26 mouse cellular contexts compared by ENCODE assay signal in genomic region chr5:87456216-87456850, GRCm38 (mm10). TPM values are rescaled to one million over a fixed set of nuclear protein-coding genes. Genes with fewer than 3 reads are reported as not detected.
DNase-seq lines count a peak whose midpoint lies in the region; ATAC-seq and TF ChIP-seq lines count a peak whose summit lies in the region.
"Had no signal": no experiment of that assay in that cellular context is flagged by ENCODE, and none has a peak within 500 bp of the region (broad histone marks: within the 10 kb centered on the region; RNA-seq: fewer than 3 reads in every experiment).

No protein-coding gene starts in this region.

- peak; percentile 79 for DNase-seq in kidney, adult 2 months
- DNase-seq in kidney, postnatal 4 days, result no peak
- DNase-seq in kidney, postnatal 0 days (ENCODE audit: low spot score), result peak; percentile 8
- DNase-seq in kidney, postnatal 36 days, result peak; percentile 18 to 44
- no peak for DNase-seq in heart, postnatal 10 days
- DNase-seq: adrenal gland, adult 2 months; adrenal gland, postnatal 25 days; cerebellum, adult 18-20 months; cerebellum, adult 9-11 months; cerebellum, postnatal 36 days; gastrocnemius, postnatal 10 days; heart, adult 18-20 months had no signal

- H3K4me2 ChIP-seq in intestine, embryonic 16.5 days (ENCODE audit: low read depth, low read length), result no peak overlapping the region
- H3K4me2 ChIP-seq in kidney, postnatal 0 days (ENCODE audit: low read length), result no peak overlapping the region
- H3K4me2 ChIP-seq: hindbrain, embryonic 14.5 days had no signal

- no peak for TF ChIP-seq CTCF in kidney, adult 2 months (conservative IDR thresholded peaks at IDR 0.05; ENCODE audit: insufficient read depth, insufficient read length, low read depth, low read length)
- TF ChIP-seq CTCF in kidney, postnatal 0 days (IDR thresholded peaks at IDR 0.05; ENCODE audit: low read depth), result no peak

- H3K36me3 ChIP-seq in kidney, adult 2 months (ENCODE audit: control insufficient read depth, insufficient read depth, low read length), result no peaks in the 10 kb centered on the region
- no peaks in the 10 kb centered on the region for H3K36me3 ChIP-seq in intestine, embryonic 16.5 days (ENCODE audit: control insufficient read depth, insufficient read depth, low read length)
- H3K36me3 ChIP-seq in kidney, postnatal 0 days (ENCODE audit: insufficient read depth, low read length), result no peaks in the 10 kb centered on the region
- H3K36me3 ChIP-seq: embryonic facial prominence, embryonic 10.5 days; forebrain, embryonic 10.5 days; heart, embryonic 10.5 days; hindbrain, embryonic 10.5 days had no signal

- peak; percentile 85 for ATAC-seq in intestine, embryonic 16.5 days
- no peak for ATAC-seq in kidney, postnatal 0 days (replicated peaks; ENCODE audit: low FRiP score, low read depth)
- ATAC-seq in CD4-positive, CD25-positive, alpha-beta regulatory T cell, adult 4 months, result no peak
- ATAC-seq: forebrain, embryonic 14.5 days had no signal

- intact Hi-C loops in heart, postnatal 10 days (cut with DNase I), result no loop called here

- TF ChIP-seq POLR2A in kidney, adult 2 months (IDR thresholded peaks at IDR 0.05; ENCODE audit: low read depth, low read length), result no peak

- H3K9me3 ChIP-seq in intestine, embryonic 16.5 days (ENCODE audit: control insufficient read depth, low read length), result no peaks in the 10 kb centered on the region
- H3K9me3 ChIP-seq in kidney, postnatal 0 days (replicated peaks; ENCODE audit: low read length), result no peaks in the 10 kb centered on the region
- H3K9me3 ChIP-seq: embryonic facial prominence, embryonic 10.5 days; forebrain, embryonic 10.5 days; heart, embryonic 10.5 days; hindbrain, embryonic 10.5 days had no signal

- whole genome bisulfite sequencing in kidney, adult 2 months, result 40% methylated on average over 3 of the region's 3 CpGs
- WGBS in intestine, embryonic 16.5 days, result 64% methylated on average over 3 of the region's 3 CpGs
- WGBS in kidney, postnatal 0 days, result 72% methylated on average over 3 of the region's 3 CpGs

- H3K9ac ChIP-seq in intestine, embryonic 16.5 days (ENCODE audit: low read depth, low read length), result no peak overlapping the region
- H3K9ac ChIP-seq in kidney, postnatal 0 days (ENCODE audit: low read depth, low read length), result no peak overlapping the region
- H3K9ac ChIP-seq: hindbrain, embryonic 14.5 days had no signal

- H3K27me3 ChIP-seq in kidney, adult 2 months (replicated peaks; ENCODE audit: control insufficient read depth, insufficient read depth, low read length), result no peaks in the 10 kb centered on the region
- H3K27me3 ChIP-seq in intestine, embryonic 16.5 days (replicated peaks; ENCODE audit: control insufficient read depth, insufficient read depth, low read length), result no peaks in the 10 kb centered on the region
- no peaks in the 10 kb centered on the region for H3K27me3 ChIP-seq in kidney, postnatal 0 days (ENCODE audit: insufficient read depth, low read length)

- H3K4me1 ChIP-seq in kidney, adult 2 months (ENCODE audit: control insufficient read depth, insufficient read depth, low read length), result peaks cover 2% of the 10 kb centered on the region; the same call in 1 of the 2 replicates
- H3K4me1 ChIP-seq in intestine, embryonic 16.5 days (ENCODE audit: control insufficient read depth, insufficient read depth, low read length), result no peaks in the 10 kb centered on the region
- H3K4me1 ChIP-seq in kidney, postnatal 0 days (replicated peaks; ENCODE audit: insufficient read depth, low read length), result no peaks in the 10 kb centered on the region
- H3K4me1 ChIP-seq: embryonic facial prominence, embryonic 10.5 days; forebrain, embryonic 10.5 days; heart, embryonic 10.5 days; hindbrain, embryonic 10.5 days had no signal

- H3K27ac ChIP-seq in kidney, adult 2 months (ENCODE audit: insufficient read depth, low read depth, low read length), result peak overlapping the region; percentile 90
- peak overlapping the region; percentile 51; the same call in 1 of the 2 replicates for H3K27ac ChIP-seq in intestine, embryonic 16.5 days (ENCODE audit: low read length)
- no peak overlapping the region for H3K27ac ChIP-seq in kidney, postnatal 0 days
- H3K27ac ChIP-seq: embryonic facial prominence, embryonic 10.5 days; forebrain, embryonic 10.5 days; heart, embryonic 10.5 days; hindbrain, embryonic 10.5 days; hindbrain, embryonic 14.5 days had no signal

- no peak overlapping the region for H3K4me3 ChIP-seq in kidney, adult 2 months (ENCODE audit: insufficient read depth, low read depth, low read length)
- no peak overlapping the region for H3K4me3 ChIP-seq in intestine, embryonic 16.5 days (ENCODE audit: low read length)
- H3K4me3 ChIP-seq in kidney, postnatal 0 days (replicated peaks; ENCODE audit: low read depth, low read length), result no peak overlapping the region
- H3K4me3 ChIP-seq: embryonic facial prominence, embryonic 10.5 days; erythroblast, embryonic 14.5 days; forebrain, embryonic 10.5 days; heart, embryonic 10.5 days; hindbrain, embryonic 10.5 days had no signal

RNA-seq across cellular contexts. Expression of gene Ugt2a2, which starts 25.7 kb away (rescaled TPM):
- polyA plus RNA-seq in kidney, adult 2 months (2012; rRNA removed), result not detected in 2 replicates
- not detected in 2 replicates for polyA plus RNA-seq in intestine, embryonic 16.5 days (2015; fragmentation: Nextera tagmentation; extraction: Ambion mirVana)
- not detected in 2 replicates for polyA plus RNA-seq in kidney, postnatal 0 days (2015; fragmentation: Nextera tagmentation; extraction: Ambion mirVana)
- polyA plus RNA-seq in CD4-positive, CD25-positive, alpha-beta regulatory T cell, adult 4 months (2017; shearing (Covaris generic)), result not detected
- not detected for total RNA-seq in heart, postnatal 10 days (2021)
- total RNA-seq: adrenal gland, adult 2 months; adrenal gland, postnatal 25 days; ES-E14; gastrocnemius, postnatal 10 days; gastrocnemius, postnatal 4 days; heart, adult 18-20 months; heart, postnatal 25 days had no signal
- polyA plus RNA-seq: adrenal gland, adult 2 months; erythroblast, embryonic 14.5 days; forebrain, embryonic 10.5 days; forebrain, embryonic 14.5 days; heart, embryonic 10.5 days; heart, embryonic 14.5 days; hindbrain, embryonic 10.5 days; hindbrain, embryonic 14.5 days had no signal

RNA-seq across cellular contexts. Expression of gene Gm43638, which starts 30.3 kb away (rescaled TPM):
- polyA plus RNA-seq in kidney, adult 2 months (2012; rRNA removed), result not detected in 2 replicates
- polyA plus RNA-seq in intestine, embryonic 16.5 days (2015; fragmentation: Nextera tagmentation; extraction: Ambion mirVana), result not detected in 2 replicates
- not detected in 2 replicates for polyA plus RNA-seq in kidney, postnatal 0 days (2015; fragmentation: Nextera tagmentation; extraction: Ambion mirVana)
- polyA plus RNA-seq in CD4-positive, CD25-positive, alpha-beta regulatory T cell, adult 4 months (2017; shearing (Covaris generic)), result not detected
- total RNA-seq in heart, postnatal 10 days (2021), result not detected
- total RNA-seq: adrenal gland, adult 2 months; adrenal gland, postnatal 25 days; ES-E14; gastrocnemius, postnatal 10 days; gastrocnemius, postnatal 4 days; heart, adult 18-20 months; heart, postnatal 25 days had no signal
- polyA plus RNA-seq: adrenal gland, adult 2 months; embryonic facial prominence, embryonic 10.5 days; embryonic facial prominence, embryonic 14.5 days; erythroblast, embryonic 14.5 days; forebrain, embryonic 10.5 days; forebrain, embryonic 14.5 days; heart, embryonic 10.5 days; heart, embryonic 14.5 days; hindbrain, embryonic 10.5 days; hindbrain, embryonic 14.5 days had no signal

RNA-seq across cellular contexts. Expression of gene Ugt2b38, which starts 32.3 kb away (rescaled TPM):
- 37.2 and 48.1 TPM in 2 replicates for polyA plus RNA-seq in kidney, adult 2 months (2012; rRNA removed)
- not detected in 2 replicates for polyA plus RNA-seq in intestine, embryonic 16.5 days (2015; fragmentation: Nextera tagmentation; extraction: Ambion mirVana)
- 4.3 and 4.5 TPM in 2 replicates for polyA plus RNA-seq in kidney, postnatal 0 days (2015; fragmentation: Nextera tagmentation; extraction: Ambion mirVana)
- not detected for polyA plus RNA-seq in CD4-positive, CD25-positive, alpha-beta regulatory T cell, adult 4 months (2017; shearing (Covaris generic))
- not detected for total RNA-seq in heart, postnatal 10 days (2021)
- total RNA-seq: adrenal gland, adult 2 months; adrenal gland, postnatal 25 days; ES-E14; gastrocnemius, postnatal 10 days; gastrocnemius, postnatal 4 days; heart, adult 18-20 months; heart, postnatal 25 days had no signal
- polyA plus RNA-seq: adrenal gland, adult 2 months; embryonic facial prominence, embryonic 10.5 days; embryonic facial prominence, embryonic 14.5 days; erythroblast, embryonic 14.5 days; forebrain, embryonic 10.5 days; forebrain, embryonic 14.5 days; heart, embryonic 10.5 days; heart, embryonic 14.5 days; hindbrain, embryonic 10.5 days; hindbrain, embryonic 14.5 days had no signal

RNA-seq across cellular contexts. Expression of gene Ugt2a1, which starts 34.3 kb away (rescaled TPM):
- not detected in 2 replicates for polyA plus RNA-seq in kidney, adult 2 months (2012; rRNA removed)
- not detected in 2 replicates for polyA plus RNA-seq in intestine, embryonic 16.5 days (2015; fragmentation: Nextera tagmentation; extraction: Ambion mirVana)
- not detected in 2 replicates for polyA plus RNA-seq in kidney, postnatal 0 days (2015; fragmentation: Nextera tagmentation; extraction: Ambion mirVana)
- polyA plus RNA-seq in CD4-positive, CD25-positive, alpha-beta regulatory T cell, adult 4 months (2017; shearing (Covaris generic)), result not detected
- total RNA-seq in heart, postnatal 10 days (2021), result not detected
- total RNA-seq: adrenal gland, adult 2 months; adrenal gland, postnatal 25 days; ES-E14; gastrocnemius, postnatal 10 days; gastrocnemius, postnatal 4 days; heart, adult 18-20 months; heart, postnatal 25 days had no signal
- polyA plus RNA-seq: adrenal gland, adult 2 months; embryonic facial prominence, embryonic 10.5 days; erythroblast, embryonic 14.5 days; forebrain, embryonic 10.5 days; forebrain, embryonic 14.5 days; heart, embryonic 10.5 days; heart, embryonic 14.5 days; hindbrain, embryonic 10.5 days; hindbrain, embryonic 14.5 days had no signal

Comparison
In these comparisons a context has a peak if more than half of its experiments do, and no peak if none do; other contexts are left out.
1. DNase-seq: peak in kidney, adult 2 months (single experiment), kidney, postnatal 0 days (single experiment) and kidney, postnatal 36 days (2 of 2); none in kidney, postnatal 4 days (0 of 2) and heart, postnatal 10 days (0 of 2).